Mouse (Mus musculus) liver, postnatal 0 days (tissue): Measurements from ENCODE around the gene Ddx47.

Experiments
- CTCF ChIP-seq: sonication (generic); IDR thresholded peaks from 2 replicates; pipeline ENCODE4 v1.5.1; 2016; ENCODE audit warnings: antibody characterized with exemption, low read depth
- EP300 ChIP-seq: IDR thresholded peaks from 2 replicates; pipeline ENCODE4 v1.6.1; 2016; ENCODE audit warnings: antibody characterized with exemption, low read depth, mild to moderate bottlenecking

GRCm38 (mm10) chr6:134968326-134968725, 43.1 kb upstream of the Ddx47 start:
- no peak for TF ChIP-seq CTCF
- no peak for TF ChIP-seq EP300
